Mouse (Mus musculus) cortical plate, adult 2 months (tissue): ENCODE data around the gene Hist1h2bf.

Source experiments
- CTCF ChIP-seq: fragments of 200-500 bp; IDR thresholded peaks from 2 replicates; pipeline ENCODE4 v1.5.1; 2011; ENCODE audit warnings: mild to moderate bottlenecking, control low read depth, low read length; ENCODE audit not compliant: insufficient read depth; ENCODE audit errors: extremely low read depth
- POLR2A ChIP-seq: fragments of 200-500 bp; IDR thresholded peaks from 2 replicates; pipeline ENCODE4 v1.6.1; 2011; ENCODE audit warnings: mild to moderate bottlenecking, low read length, control low read depth; ENCODE audit not compliant: insufficient read depth; ENCODE audit errors: extremely low read depth

DNA sequence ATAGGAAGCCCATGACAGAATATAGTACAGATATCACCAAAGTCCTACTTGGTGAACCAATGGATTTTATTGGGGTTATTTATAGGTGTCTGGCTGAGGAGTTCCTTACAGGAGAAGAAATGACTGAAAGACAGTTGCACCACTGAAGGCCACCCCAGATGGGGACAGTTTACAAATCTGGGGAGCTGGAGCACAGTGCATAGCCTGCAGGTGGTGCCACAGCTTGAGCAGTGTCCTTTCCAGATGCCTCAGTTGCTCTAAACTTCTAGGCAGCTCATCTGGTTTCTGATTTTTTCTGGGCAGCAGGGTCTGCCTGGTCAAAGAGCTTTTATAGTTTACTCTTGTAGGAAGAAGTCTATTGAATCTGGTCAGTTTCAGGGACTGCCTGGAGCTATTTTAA lies 35.8 kb upstream of the Hist1h2bf start:
- TF ChIP-seq POLR2A (no peak), CTCF (no peak)
